Mouse (Mus musculus) NIH3T3 (cell line): Measurements from ENCODE around the gene Usp24.
"Not testable (repeated sequence)": the region's sequence is repeated elsewhere in the genome, so short reads cannot be mapped to it uniquely, and the experiment has no call there.

Experiments used
- DNase-seq: peaks from one replicate; pipeline ENCODE4 v3.0.0-alpha.2; 2012; ENCODE audit warnings: low read depth

Usp24 gene

GRCm38 (mm10) chr4:106318976-106319375 lies 3.0 kb downstream of the Usp24 start:
- DNase-seq: no peak

- DNase-seq: no peak
Observed at GRCm38 (mm10) chr4:106322846-106323245, 6.8 kb downstream of the Usp24 start.

- DNase-seq: no peak
Observed at GRCm38 (mm10) chr4:106323318-106323717, 7.3 kb downstream of the Usp24 start.

- DNase-seq: no peak
Observed at GRCm38 (mm10) chr4:106327436-106327835, 11.4 kb downstream of the Usp24 start.

GRCm38 (mm10) chr4:106328704-106329103 lies 12.7 kb downstream of the Usp24 start:
- no peak for DNase-seq

GRCm38 (mm10) chr4:106329171-106329570 lies 13.2 kb downstream of the Usp24 start:
- DNase-seq: not testable (repeated sequence)

GRCm38 (mm10) chr4:106330371-106330819 lies 14.4 kb downstream of the Usp24 start:
- peak; percentile 68 for DNase-seq

- no peak for DNase-seq
Observed at GRCm38 (mm10) chr4:106333071-106333470, 17.1 kb downstream of the Usp24 start.

GRCm38 (mm10) chr4:106333584-106333983 lies 17.6 kb downstream of the Usp24 start:
- DNase-seq: no peak

GRCm38 (mm10) chr4:106335858-106336257 lies 19.8 kb downstream of the Usp24 start:
- no peak for DNase-seq

- DNase-seq: no peak
Observed at GRCm38 (mm10) chr4:106347664-106348063, 31.7 kb downstream of the Usp24 start.

GRCm38 (mm10) chr4:106355025-106355424 lies 39.0 kb downstream of the Usp24 start:
- DNase-seq: not testable (repeated sequence)

GRCm38 (mm10) chr4:106370013-106370412 lies 54.0 kb downstream of the Usp24 start:
- no peak for DNase-seq

GRCm38 (mm10) chr4:106375857-106376256 lies 59.8 kb downstream of the Usp24 start:
- peak; percentile 95 for DNase-seq

GRCm38 (mm10) chr4:106378839-106379572 lies 63.0 kb downstream of the Usp24 start:
- no peak for DNase-seq

GRCm38 (mm10) chr4:106381131-106381530 lies 65.1 kb downstream of the Usp24 start:
- DNase-seq: no peak

GRCm38 (mm10) chr4:106389908-106390307 lies 73.9 kb downstream of the Usp24 start:
- DNase-seq: no peak

- no peak for DNase-seq
Observed at GRCm38 (mm10) chr4:106409621-106410020, 93.6 kb downstream of the Usp24 start.

GRCm38 (mm10) chr4:106419256-106419655 lies 103.2 kb downstream of the Usp24 start:
- no peak for DNase-seq

- no peak for DNase-seq
Observed at GRCm38 (mm10) chr4:106419791-106420190, 103.8 kb downstream of the Usp24 start.

GRCm38 (mm10) chr4:106422597-106422996 lies 106.6 kb downstream of the Usp24 start:
- DNase-seq: no peak

GRCm38 (mm10) chr4:106424560-106424959 lies 108.5 kb downstream of the Usp24 start:
- DNase-seq: no peak

GRCm38 (mm10) chr4:106426286-106426685 lies 110.3 kb downstream of the Usp24 start:
- DNase-seq: no peak

- DNase-seq: no peak
Observed at GRCm38 (mm10) chr4:106428616-106429015, 112.6 kb downstream of the Usp24 start.
